Mouse (Mus musculus) erythroblast, embryonic 14.5 days (primary cell): ENCODE results near the gene Rapgef6.

Experiments
- GATA1 ChIP-seq: IDR thresholded peaks from 2 replicates; pipeline ENCODE4 v1.6.1; 2012; ENCODE audit warnings: low read length, inconsistent platforms, mixed read lengths
- TAL1 ChIP-seq: IDR thresholded peaks from 3 replicates; pipeline ENCODE4 v1.6.1; 2012; ENCODE audit warnings: low read length, inconsistent platforms, mixed read lengths

GRCm38 (mm10) chr11:54694291-54694690 lies 171.6 kb downstream of the Rapgef6 start:
- TF ChIP-seq GATA1 = no peak
- TF ChIP-seq TAL1 = no peak
